Mouse (Mus musculus) hindbrain, embryonic 12.5 days (tissue): Measurements from ENCODE around the gene Hsd17b11. TPM values are rescaled to one million over a fixed set of nuclear protein-coding genes. Genes with fewer than 3 reads are reported as not detected.

Experiments
- ATAC-seq: fragments of 200-750 bp; cut with Nextera tagmentation; 2 replicates; pipeline ENCODE4 v1.8.0; 2017; ENCODE audit warnings: moderate TSS enrichment; ENCODE audit not compliant: low FRiP score
- H3K27ac ChIP-seq: fragments of 300-500 bp; sonication (generic); 2 replicates; pipeline ENCODE4 v1.5.1; 2016; ENCODE audit warnings: mild to moderate bottlenecking
- H3K27me3 ChIP-seq: fragments of 300-500 bp; sonication (generic); 2 replicates; pipeline ENCODE4 v1.6.1; 2016; ENCODE audit warnings: mild to moderate bottlenecking
- H3K36me3 ChIP-seq: fragments of 300-500 bp; sonication (generic); 2 replicates; pipeline ENCODE4 v1.6.1; 2016; ENCODE audit warnings: mild to moderate bottlenecking
- H3K4me1 ChIP-seq: fragments of 300-500 bp; sonication (generic); 2 replicates; pipeline ENCODE4 v1.6.1; 2016
- H3K4me2 ChIP-seq: fragments of 300-500 bp; sonication (generic); replicated peaks from 2 replicates; pipeline ENCODE4 v1.6.1; 2016; ENCODE audit warnings: mild to moderate bottlenecking
- H3K4me3 ChIP-seq: fragments of 300-500 bp; sonication (generic); 2 replicates; pipeline ENCODE4 v1.5.1; 2016; ENCODE audit warnings: mild to moderate bottlenecking
- H3K9ac ChIP-seq: fragments of 300-500 bp; sonication (generic); 2 replicates; pipeline ENCODE4 v1.6.1; 2016; ENCODE audit warnings: mild to moderate bottlenecking, moderate library complexity
- H3K9me3 ChIP-seq: fragments of 300-500 bp; sonication (generic); replicated peaks from 2 replicates; pipeline ENCODE4 v1.6.1; 2016; ENCODE audit warnings: mild to moderate bottlenecking
- WGBS: fragments of 180-500 bp; shearing (Covaris S2); methylation state at CpG from one replicate; pipeline ENCODE4 v1.1.7; 2016; 5-methylcytosine and 5-hydroxymethylcytosine counted together
- polyA plus RNA-seq: library from polyadenylated mRNA; unstranded; fragments of >200 nt; fragmentation: Nextera tagmentation; extraction: Ambion mirVana; gene quantifications from 2 replicates; pipeline ENCODE4 v1.2.1, GENCODE M21; 2016

Gene Hsd17b11
- 2.2 and 2.4 TPM in 2 replicates for polyA plus RNA-seq

GRCm38 (mm10) chr5:104021597-104022378, at the start of gene Hsd17b11:
TSS of gene Hsd17b11 (minus strand) at chr5:104021919.
- peak; percentile 75 for ATAC-seq
- Histone ChIP-seq H3K4me3 (peak within 1 kb of the TSS; percentile 44), H3K9me3 (no peaks in the 10 kb centered on the region), H3K27me3 (peaks cover 12% of the 10 kb centered on the region), H3K27ac (no peak within 1 kb of the TSS), H3K36me3 (no peaks in the 10 kb centered on the region), H3K9ac (peak within 1 kb of the TSS; percentile 60), H3K4me2 (peak within 1 kb of the TSS; percentile 83), H3K4me1 (peaks cover 7% of the 10 kb centered on the region)
- 1% methylated on average over 31 of the region's 31 CpGs for WGBS

- Histone ChIP-seq H3K36me3 (no peaks in the 10 kb centered on the region), H3K4me3 (no peak overlapping the region), H3K4me2 (no peak overlapping the region), H3K9ac (no peak overlapping the region), H3K27me3 (no peaks in the 10 kb centered on the region), H3K9me3 (no peaks in the 10 kb centered on the region), H3K4me1 (peaks cover 14% of the 10 kb centered on the region), H3K27ac (no peak overlapping the region)
- 64% methylated on average over 4 of the region's 4 CpGs for WGBS
- no peak for ATAC-seq
These were observed 49.3 kb upstream of the Hsd17b11 start for GRCm38 (mm10) chr5:104071048-104071447.

- Histone ChIP-seq H3K9me3 (no peaks in the 10 kb centered on the region), H3K27me3 (no peaks in the 10 kb centered on the region), H3K4me3 (no peak overlapping the region), H3K27ac (no peak overlapping the region), H3K9ac (no peak overlapping the region), H3K4me1 (peaks cover 14% of the 10 kb centered on the region), H3K36me3 (peaks cover 8% of the 10 kb centered on the region), H3K4me2 (no peak overlapping the region)
- WGBS = 87% methylated on average over 7 of the region's 7 CpGs
- no peak for ATAC-seq
These were observed 47.0 kb upstream of the Hsd17b11 start for GRCm38 (mm10) chr5:104068751-104069150.

- WGBS = 94% methylated on average over 11 of the region's 11 CpGs
- Histone ChIP-seq H3K4me1 (no peaks in the 10 kb centered on the region), H3K9me3 (no peaks in the 10 kb centered on the region), H3K27ac (no peak overlapping the region), H3K9ac (no peak overlapping the region), H3K27me3 (no peaks in the 10 kb centered on the region), H3K4me3 (no peak overlapping the region), H3K4me2 (no peak overlapping the region), H3K36me3 (peaks cover 51% of the 10 kb centered on the region)
- ATAC-seq = no peak
These were observed 41.2 kb upstream of the Hsd17b11 start for GRCm38 (mm10) chr5:104062773-104063551.

GRCm38 (mm10) chr5:104061936-104062772, 40.4 kb upstream of the Hsd17b11 start:
- Histone ChIP-seq H3K4me2 (no peak overlapping the region), H3K36me3 (peaks cover 51% of the 10 kb centered on the region), H3K4me1 (no peaks in the 10 kb centered on the region), H3K9me3 (no peaks in the 10 kb centered on the region), H3K27ac (no peak overlapping the region), H3K27me3 (no peaks in the 10 kb centered on the region), H3K9ac (no peak overlapping the region), H3K4me3 (no peak overlapping the region)
- ATAC-seq = no peak
- 83% methylated on average over 13 of the region's 13 CpGs for WGBS

GRCm38 (mm10) chr5:104060429-104060828, 38.7 kb upstream of the Hsd17b11 start:
- Histone ChIP-seq H3K4me2 (no peak overlapping the region), H3K27ac (no peak overlapping the region), H3K36me3 (peaks cover 54% of the 10 kb centered on the region), H3K4me3 (no peak overlapping the region), H3K9ac (no peak overlapping the region), H3K4me1 (no peaks in the 10 kb centered on the region), H3K27me3 (no peaks in the 10 kb centered on the region), H3K9me3 (no peaks in the 10 kb centered on the region)
- WGBS = 88% methylated on average over 5 of the region's 5 CpGs
- ATAC-seq = no peak

GRCm38 (mm10) chr5:104059628-104060027, 37.9 kb upstream of the Hsd17b11 start:
- H3K9ac ChIP-seq = no peak overlapping the region
- no peak overlapping the region for H3K4me3 ChIP-seq
- no peaks in the 10 kb centered on the region for H3K9me3 ChIP-seq
- H3K4me2 ChIP-seq = no peak overlapping the region
- peaks cover 56% of the 10 kb centered on the region for H3K36me3 ChIP-seq
- H3K4me1 ChIP-seq = no peaks in the 10 kb centered on the region
- 84% methylated on average over 9 of the region's 9 CpGs for WGBS
- H3K27me3 ChIP-seq = no peaks in the 10 kb centered on the region
- no peak for ATAC-seq
- H3K27ac ChIP-seq = no peak overlapping the region

GRCm38 (mm10) chr5:104058021-104058420, 36.3 kb upstream of the Hsd17b11 start:
- H3K36me3 ChIP-seq = peaks cover 47% of the 10 kb centered on the region
- 69% methylated on average over 15 of the region's 15 CpGs for WGBS
- H3K4me3 ChIP-seq = no peak overlapping the region

GRCm38 (mm10) chr5:104056295-104056694, 34.6 kb upstream of the Hsd17b11 start:
- Histone ChIP-seq H3K9ac (no peak overlapping the region), H3K36me3 (peaks cover 44% of the 10 kb centered on the region), H3K27me3 (no peaks in the 10 kb centered on the region), H3K4me2 (no peak overlapping the region), H3K4me1 (no peaks in the 10 kb centered on the region), H3K27ac (no peak overlapping the region), H3K9me3 (no peaks in the 10 kb centered on the region), H3K4me3 (no peak overlapping the region)
- ATAC-seq = no peak
- WGBS = 86% methylated on average over 7 of the region's 7 CpGs

More at GRCm38 (mm10) chr5:104058021-104058420, 36.3 kb upstream of the Hsd17b11 start:
- Histone ChIP-seq H3K27ac (no peak overlapping the region), H3K9me3 (no peaks in the 10 kb centered on the region), H3K4me1 (no peaks in the 10 kb centered on the region), H3K9ac (no peak overlapping the region), H3K4me2 (no peak overlapping the region), H3K27me3 (no peaks in the 10 kb centered on the region)
- no peak for ATAC-seq

- H3K4me3 ChIP-seq = no peak overlapping the region
- no peak overlapping the region for H3K9ac ChIP-seq
- H3K4me2 ChIP-seq = no peak overlapping the region
- ATAC-seq = no peak
- H3K9me3 ChIP-seq = no peaks in the 10 kb centered on the region
- H3K27ac ChIP-seq = no peak overlapping the region
- WGBS = 92% methylated on average over 4 of the region's 4 CpGs
- H3K36me3 ChIP-seq = peaks cover 44% of the 10 kb centered on the region
- H3K27me3 ChIP-seq = no peaks in the 10 kb centered on the region
- no peaks in the 10 kb centered on the region for H3K4me1 ChIP-seq
These were observed 34.1 kb upstream of the Hsd17b11 start for GRCm38 (mm10) chr5:104055816-104056215.

GRCm38 (mm10) chr5:104054938-104055337, 33.2 kb upstream of the Hsd17b11 start:
- no peaks in the 10 kb centered on the region for H3K4me1 ChIP-seq
- WGBS = 95% methylated on average over 4 of the region's 4 CpGs
- H3K27me3 ChIP-seq = no peaks in the 10 kb centered on the region
- ATAC-seq = no peak
- peaks cover 42% of the 10 kb centered on the region for H3K36me3 ChIP-seq
- no peaks in the 10 kb centered on the region for H3K9me3 ChIP-seq
- H3K9ac ChIP-seq = no peak overlapping the region
- H3K27ac ChIP-seq = no peak overlapping the region
- H3K4me2 ChIP-seq = no peak overlapping the region
- H3K4me3 ChIP-seq = no peak overlapping the region

- Histone ChIP-seq H3K9ac (no peak overlapping the region), H3K9me3 (no peaks in the 10 kb centered on the region), H3K4me2 (no peak overlapping the region), H3K27ac (no peak overlapping the region), H3K27me3 (no peaks in the 10 kb centered on the region), H3K4me1 (0 out of 2 replicates have a peak, but pooled peaks cover 2% of the 10 kb centered on the region), H3K4me3 (no peak overlapping the region), H3K36me3 (peaks cover 36% of the 10 kb centered on the region)
- no peak for ATAC-seq
- 64% methylated on average over 8 of the region's 8 CpGs for WGBS
These were observed 31.2 kb upstream of the Hsd17b11 start for GRCm38 (mm10) chr5:104052956-104053355.
